Mouse (Mus musculus) kidney, postnatal 4 days (tissue): ENCODE measurements around the gene Gm29564.
"Not testable (repeated sequence)": the region's sequence is repeated elsewhere in the genome, so short reads cannot be mapped to it uniquely, and the experiment has no call there.

Experiments used
- DNase-seq, 2 experiments: peaks; one replicate each; pipeline ENCODE4 v3.0.0; 2021; ENCODE audit warnings: mixed read lengths in 2 of 2

Gene Gm29564

GRCm38 (mm10) chrY:78212693-78213092, at the start of gene Gm29564:
Gene Gm29564 (plus strand): TSS chrY:78212993.
- not testable (repeated sequence) for DNase-seq
